Comparison of ENCODE assay signal across 29 mouse cellular contexts in genomic region chr12:90211410-90211809, GRCm38 (mm10).
A peak's percentile ranks its signal among the peaks of the same experiment; 100 is the strongest.
DNase-seq lines count a peak whose midpoint lies in the region; ATAC-seq and TF ChIP-seq lines count a peak whose summit lies in the region.
"Had no signal": no experiment of that assay in that cellular context is flagged by ENCODE, and none has a peak within 500 bp of the region (broad histone marks: within the 10 kb centered on the region; RNA-seq: fewer than 3 reads in every experiment).

No protein-coding gene starts in this region.

- intact Hi-C loops in gastrocnemius, postnatal 14 days (cut with DNase I; ENCODE audit: low total_unique reads) = no loop called here

- TF ChIP-seq CTCF in lung, embryonic 14.5 days (IDR thresholded peaks at IDR 0.05; ENCODE audit: low read depth) = no peak
- no peak for TF ChIP-seq CTCF in lung, adult 2 months (IDR thresholded peaks at IDR 0.05; ENCODE audit: insufficient read depth, low read length)

- WGBS in lung, embryonic 14.5 days = 48% methylated on average over 2 of the region's 2 CpGs
- 54% methylated on average over 2 of the region's 2 CpGs for WGBS in lung, adult 2 months
- WGBS in lung, embryonic 16.5 days = 41% methylated on average over 2 of the region's 2 CpGs

- no peak overlapping the region for H3K27ac ChIP-seq in lung, embryonic 14.5 days (ENCODE audit: low read depth)
- no peak overlapping the region for H3K27ac ChIP-seq in lung, embryonic 16.5 days (ENCODE audit: low read length)
- H3K27ac ChIP-seq: embryonic facial prominence, embryonic 15.5 days; heart, embryonic 15.5 days; hindbrain, embryonic 14.5 days; limb, embryonic 10.5 days; midbrain, embryonic 15.5 days; neural tube, embryonic 13.5 days had no signal

- H3K4me3 ChIP-seq in lung, embryonic 14.5 days (ENCODE audit: low read depth, low read length) = no peak overlapping the region
- no peak overlapping the region for H3K4me3 ChIP-seq in lung, adult 2 months (replicated peaks; ENCODE audit: extremely low read depth, low read depth, low read length)
- no peak overlapping the region for H3K4me3 ChIP-seq in lung, embryonic 16.5 days (ENCODE audit: low read length)
- H3K4me3 ChIP-seq: embryonic facial prominence, embryonic 15.5 days; heart, embryonic 15.5 days; limb, embryonic 10.5 days; megakaryocyte, embryonic 14.5 days; midbrain, embryonic 15.5 days; myocyte; neural tube, embryonic 13.5 days had no signal

- no peaks in the 10 kb centered on the region for H3K9me3 ChIP-seq in lung, embryonic 14.5 days (ENCODE audit: low read depth, low read length)
- H3K9me3 ChIP-seq in lung, embryonic 16.5 days (ENCODE audit: control insufficient read depth, low read length) = no peaks in the 10 kb centered on the region
- H3K9me3 ChIP-seq: embryonic facial prominence, embryonic 15.5 days; heart, embryonic 15.5 days; limb, embryonic 10.5 days; midbrain, embryonic 15.5 days; neural tube, embryonic 13.5 days had no signal

- no peaks in the 10 kb centered on the region for H3K36me3 ChIP-seq in lung, embryonic 14.5 days (ENCODE audit: insufficient read depth)
- no peaks in the 10 kb centered on the region for H3K36me3 ChIP-seq in lung, embryonic 16.5 days (ENCODE audit: control insufficient read depth, insufficient read depth, low read length)
- H3K36me3 ChIP-seq: embryonic facial prominence, embryonic 15.5 days; heart, embryonic 15.5 days; limb, embryonic 10.5 days; midbrain, embryonic 15.5 days; neural tube, embryonic 13.5 days had no signal

- no peak overlapping the region for H3K9ac ChIP-seq in lung, embryonic 14.5 days
- H3K9ac ChIP-seq in lung, embryonic 16.5 days (ENCODE audit: low read length) = no peak overlapping the region
- H3K9ac ChIP-seq: embryonic facial prominence, embryonic 15.5 days; heart, embryonic 15.5 days; hindbrain, embryonic 14.5 days; liver, postnatal 0 days; midbrain, embryonic 15.5 days; neural tube, embryonic 13.5 days had no signal

- no peak for TF ChIP-seq POLR2A in lung, adult 2 months (IDR thresholded peaks at IDR 0.05; ENCODE audit: borderline replicate concordance, extremely low read depth, low read depth, low read length)

- no peak for DNase-seq in frontal cortex, postnatal 10 days (ENCODE audit: low spot score in 2 of 2)
- DNase-seq in lung, embryonic 14.5 days = peak; percentile 66
- DNase-seq in lung, adult 2 months = no peak
- DNase-seq in lung, postnatal 25 days (ENCODE audit: low spot score) = peak; percentile 2
- DNase-seq in gastrocnemius, postnatal 14 days = no peak
- no peak for DNase-seq in frontal cortex, postnatal 14 days (ENCODE audit: low spot score in 2 of 2)
- DNase-seq: adrenal gland, postnatal 10 days; cerebellum, adult 11 months; gastrocnemius, postnatal 10 days; heart, adult 18-20 months; heart, postnatal 36 days; kidney, adult 8-10 months; kidney, postnatal 10 days; liver; liver, postnatal 0 days; retina, postnatal 1 day; right cerebral cortex, postnatal 25 days; thymus, postnatal 14 days had no signal

- no peaks in the 10 kb centered on the region for H3K27me3 ChIP-seq in lung, embryonic 14.5 days (ENCODE audit: insufficient read depth, low read length)
- no peaks in the 10 kb centered on the region for H3K27me3 ChIP-seq in lung, embryonic 16.5 days (ENCODE audit: control insufficient read depth, insufficient read depth, low read depth, low read length)
- H3K27me3 ChIP-seq: embryonic facial prominence, embryonic 15.5 days; heart, embryonic 15.5 days; megakaryocyte, embryonic 14.5 days; midbrain, embryonic 15.5 days; neural tube, embryonic 13.5 days had no signal

- peak; percentile 70 for ATAC-seq in frontal cortex, adult (ENCODE audit: low TSS enrichment)
- ATAC-seq in lung, embryonic 14.5 days (ENCODE audit: insufficient read depth) = peak; percentile 56; the same call in 1 of the 2 replicates
- ATAC-seq in lung, embryonic 16.5 days (ENCODE audit: low read depth) = peak; percentile 62
- ATAC-seq: activated CD4-positive, CD25-positive, alpha-beta regulatory T cell, adult 4 months; liver, postnatal 0 days; midbrain, embryonic 15.5 days had no signal

- no peaks in the 10 kb centered on the region for H3K4me1 ChIP-seq in lung, embryonic 14.5 days (ENCODE audit: insufficient read depth)
- H3K4me1 ChIP-seq in lung, adult 2 months (ENCODE audit: control insufficient read depth, insufficient read depth, low read length) = no peaks in the 10 kb centered on the region
- H3K4me1 ChIP-seq in lung, embryonic 16.5 days (replicated peaks; ENCODE audit: control insufficient read depth, insufficient read depth, low read length) = no peaks in the 10 kb centered on the region
- H3K4me1 ChIP-seq: embryonic facial prominence, embryonic 15.5 days; heart, embryonic 15.5 days; megakaryocyte, embryonic 14.5 days; midbrain, embryonic 15.5 days had no signal

- no peak overlapping the region for H3K4me2 ChIP-seq in lung, embryonic 14.5 days
- no peak overlapping the region for H3K4me2 ChIP-seq in lung, embryonic 16.5 days (ENCODE audit: low read depth, low read length)
- H3K4me2 ChIP-seq: embryonic facial prominence, embryonic 15.5 days; heart, embryonic 15.5 days; hindbrain, embryonic 14.5 days; midbrain, embryonic 15.5 days; neural tube, embryonic 13.5 days had no signal

Comparison
In these comparisons a context has a peak if more than half of its experiments do, and no peak if none do; other contexts are left out.
1. DNase-seq: peak in lung, embryonic 14.5 days (single experiment) and lung, postnatal 25 days (single experiment); none in frontal cortex, postnatal 10 days (0 of 2), lung, adult 2 months (single experiment), gastrocnemius, postnatal 14 days (single experiment) and frontal cortex, postnatal 14 days (0 of 2).
2. Peak in every context shown above with its lines, with median percentiles within 50 percentile points of each other: ATAC-seq.